Mouse (Mus musculus) liver, adult 2 months (tissue): ENCODE measurements around the gene Prpf6.

ENCODE experiments used
- CTCF ChIP-seq: fragments of 200-500 bp; IDR thresholded peaks from 2 replicates; pipeline ENCODE4 v1.5.1; 2011; ENCODE audit warnings: low read depth, low read length, control low read depth
- POLR2A ChIP-seq: fragments of 200-500 bp; IDR thresholded peaks from 2 replicates; pipeline ENCODE4 v1.6.1; 2011; ENCODE audit warnings: low read length, control low read depth; ENCODE audit not compliant: insufficient read depth; ENCODE audit errors: extremely low read depth

GRCm38 (mm10) chr2:181593042-181593421, 1.4 kb downstream of the Prpf6 start:
- TF ChIP-seq POLR2A: no peak
- no peak for TF ChIP-seq CTCF
